Mouse (Mus musculus) liver, embryonic 14.5 days (tissue): ENCODE measurements around the gene Ssbp2. TPM values are rescaled to one million over a fixed set of nuclear protein-coding genes. Genes with fewer than 3 reads are reported as not detected.

ENCODE experiments used
- ATAC-seq: fragments of 200-750 bp; cut with Nextera tagmentation; 2 replicates; pipeline ENCODE4 v1.8.0; 2017; ENCODE audit warnings: moderate number of reproducible peaks, mild to moderate bottlenecking, moderate library complexity; ENCODE audit not compliant: insufficient read depth
- DNase-seq, 3 experiments: peaks; one replicate each; pipeline ENCODE4 v3.0.0-alpha.2; 2012 to 2013; ENCODE audit warnings: low read depth in 3 of 3, low spot score in 3 of 3
- H3K27ac ChIP-seq: fragments of 300-500 bp; sonication (generic); 2 replicates; pipeline ENCODE4 v1.5.1; 2014; ENCODE audit warnings: moderate library complexity, mild to moderate bottlenecking, control low read depth, inconsistent platforms
- H3K27me3 ChIP-seq: fragments of 300-500 bp; sonication (generic); 2 replicates; pipeline ENCODE4 v1.6.1; 2014; ENCODE audit warnings: mild to moderate bottlenecking, low read length, moderate library complexity; ENCODE audit not compliant: control insufficient read depth, insufficient read depth
- H3K36me3 ChIP-seq: fragments of 300-500 bp; sonication (generic); replicated peaks from 2 replicates; pipeline ENCODE4 v1.6.1; 2014; ENCODE audit warnings: low read depth; ENCODE audit not compliant: control insufficient read depth, insufficient read depth
- H3K4me1 ChIP-seq, 2 experiments: fragments of 200-500 bp in 1 of 2; fragments of 300-500 bp in 1 of 2; sonication (generic) in 1 of 2; replicated peaks; 2 replicates each; pipeline ENCODE4 v1.6.1; 2012 to 2014; ENCODE audit warnings: antibody characterized with exemption in 1 of 2, inconsistent platforms in 1 of 2, low read length in 1 of 2; ENCODE audit not compliant: control insufficient read depth in 2 of 2, insufficient read depth in 2 of 2
- H3K4me2 ChIP-seq: fragments of 300-500 bp; sonication (generic); 2 replicates; pipeline ENCODE4 v1.6.1; 2014; ENCODE audit warnings: low read depth, mild to moderate bottlenecking, control low read depth, moderate library complexity
- H3K4me3 ChIP-seq, 2 experiments: fragments of 200-500 bp in 1 of 2; fragments of 300-500 bp in 1 of 2; sonication (generic) in 1 of 2; 2 replicates each; pipeline ENCODE4 v1.5.1; 2012 to 2014; ENCODE audit warnings: low read depth in 2 of 2, low read length in 2 of 2, mild to moderate bottlenecking in 2 of 2, control low read depth in 1 of 2, inconsistent platforms in 1 of 2, moderate library complexity in 1 of 2; ENCODE audit not compliant: insufficient read depth in 1 of 2
- H3K9ac ChIP-seq: fragments of 300-500 bp; sonication (generic); replicated peaks from 2 replicates; pipeline ENCODE4 v1.6.1; 2014; ENCODE audit warnings: mild to moderate bottlenecking, control low read depth, moderate library complexity
- H3K9me3 ChIP-seq: fragments of 300-500 bp; sonication (generic); 2 replicates; pipeline ENCODE4 v1.6.1; 2016; ENCODE audit warnings: low read length, mixed read lengths; ENCODE audit not compliant: control insufficient read depth
- CTCF ChIP-seq: IDR thresholded peaks from 2 replicates; pipeline ENCODE4 v1.5.1; 2016; ENCODE audit warnings: antibody characterized with exemption, low read depth, control low read depth
- EP300 ChIP-seq: IDR thresholded peaks from 2 replicates; pipeline ENCODE4 v1.6.1; 2016; ENCODE audit warnings: antibody characterized with exemption, low read depth
- WGBS: fragments of 180-500 bp; shearing (Covaris S2); extraction: QIAGEN DNeasy Blood & Tissue Kit; methylation state at CpG from one replicate; pipeline ENCODE4 v1.1.7; 2014; ENCODE audit not compliant: insufficient replicate concordance; 5-methylcytosine and 5-hydroxymethylcytosine counted together
- polyA plus RNA-seq, 2 experiments: library from polyadenylated mRNA; depleted of rRNA in 1 of 2; stranded (reverse) in 1 of 2; unstranded in 1 of 2; fragments of >200 nt; fragmentation: Nextera tagmentation in 1 of 2; extraction: Ambion mirVana in 1 of 2; gene quantifications; 2 replicates each; pipeline versions ENCODE4 v1.2.1 to v1.2.3; 2012 to 2014

The Ssbp2 gene
- polyA plus RNA-seq, 2 experiments, result 23.7 to 43.0 TPM

- Histone ChIP-seq H3K4me3 (no peak overlapping the region), H3K36me3 (no peaks in the 10 kb centered on the region), H3K9ac (no peak overlapping the region), H3K27me3 (no peaks in the 10 kb centered on the region), H3K27ac (no peak overlapping the region), H3K9me3 (no peaks in the 10 kb centered on the region), H3K4me1 (no peaks in the 10 kb centered on the region), H3K4me2 (no peak overlapping the region)
- TF ChIP-seq EP300 (no peak), CTCF (no peak)
- DNase-seq (no peak), ATAC-seq (no peak)
- 80% methylated on average over 6 of the region's 6 CpGs for WGBS
Observed at GRCm38 (mm10) chr13:91564755-91565154, 104.7 kb downstream of the Ssbp2 start.

DNA sequence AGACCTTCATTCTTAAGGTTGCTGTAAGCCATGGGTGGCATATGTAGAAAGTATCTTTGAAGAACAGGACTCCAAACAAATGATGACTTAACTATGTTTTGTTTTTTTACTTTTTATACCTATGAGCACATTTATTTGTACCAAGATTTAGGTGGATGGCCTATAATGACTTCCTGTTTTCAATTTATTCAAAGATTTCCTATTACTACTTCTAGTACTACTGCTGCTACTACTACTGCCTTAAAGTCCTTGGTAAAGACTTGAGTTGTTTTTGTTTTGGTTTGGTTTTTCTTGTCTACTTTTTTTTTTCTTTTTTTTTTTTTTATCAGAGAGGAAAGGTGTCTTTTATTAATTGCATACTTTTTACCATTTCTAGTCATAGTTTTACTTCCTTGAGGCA is 121.4 kb downstream of the Ssbp2 start:
- ATAC-seq, result no peak
- H3K9ac ChIP-seq, result no peak overlapping the region
- no peak for TF ChIP-seq CTCF
- TF ChIP-seq EP300, result no peak

DNA sequence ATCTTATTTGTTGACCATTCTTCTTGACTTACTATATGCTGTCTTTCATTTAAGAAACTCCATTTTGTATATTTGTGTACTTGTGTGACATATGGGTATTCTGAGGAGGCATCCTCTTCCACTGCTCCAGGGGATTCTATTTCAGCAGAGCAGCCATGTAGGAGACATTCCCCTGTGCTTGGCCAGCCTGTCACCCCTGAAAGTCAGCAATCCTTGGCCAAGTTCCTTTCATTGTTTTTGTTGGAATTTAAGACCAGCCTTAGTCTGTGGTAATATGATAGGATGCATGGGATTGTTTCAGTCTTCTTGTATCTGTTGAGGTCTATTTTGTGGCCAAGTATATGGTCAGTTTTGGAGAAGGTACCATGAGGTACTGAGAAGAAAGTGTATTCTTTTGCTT is 122.1 kb downstream of the Ssbp2 start:
- no peak overlapping the region for H3K4me3 ChIP-seq
- no peaks in the 10 kb centered on the region for H3K27me3 ChIP-seq
- no peaks in the 10 kb centered on the region for H3K36me3 ChIP-seq
- H3K9ac ChIP-seq, result no peak overlapping the region
- no peak overlapping the region for H3K27ac ChIP-seq
- no peak for TF ChIP-seq EP300
- no peak for TF ChIP-seq CTCF
- no peak overlapping the region for H3K4me2 ChIP-seq
- ATAC-seq (no peak), DNase-seq (no peak)
- no peaks in the 10 kb centered on the region for H3K4me1 ChIP-seq
- no peaks in the 10 kb centered on the region for H3K9me3 ChIP-seq

More for the DNA sequence above, 121.4 kb downstream of the Ssbp2 start:
- Histone ChIP-seq H3K4me1 (no peaks in the 10 kb centered on the region), H3K27me3 (no peaks in the 10 kb centered on the region), H3K4me2 (no peak overlapping the region), H3K4me3 (no peak overlapping the region), H3K36me3 (no peaks in the 10 kb centered on the region), H3K27ac (no peak overlapping the region), H3K9me3 (no peaks in the 10 kb centered on the region)
- DNase-seq, result no peak

GRCm38 (mm10) chr13:91586368-91586767 is 126.3 kb downstream of the Ssbp2 start:
- H3K4me3 ChIP-seq, result no peak overlapping the region
- H3K27me3 ChIP-seq, result no peaks in the 10 kb centered on the region
- no peak overlapping the region for H3K27ac ChIP-seq
- no peak overlapping the region for H3K4me2 ChIP-seq
- no peak for DNase-seq
- 68% methylated on average over 5 of the region's 5 CpGs for WGBS
- no peaks in the 10 kb centered on the region for H3K36me3 ChIP-seq
- H3K4me1 ChIP-seq, result no peaks in the 10 kb centered on the region
- no peaks in the 10 kb centered on the region for H3K9me3 ChIP-seq
- TF ChIP-seq EP300, result no peak
- TF ChIP-seq CTCF, result 0 out of 2 replicates have a peak, but pooled peaks have one; percentile 21
- ATAC-seq, result no peak
- no peak overlapping the region for H3K9ac ChIP-seq

GRCm38 (mm10) chr13:91588475-91588874 is 128.4 kb downstream of the Ssbp2 start:
- Histone ChIP-seq H3K4me3 (no peak overlapping the region), H3K4me2 (no peak overlapping the region), H3K9ac (no peak overlapping the region), H3K9me3 (no peaks in the 10 kb centered on the region), H3K27ac (no peak overlapping the region), H3K36me3 (no peaks in the 10 kb centered on the region), H3K27me3 (no peaks in the 10 kb centered on the region), H3K4me1 (no peaks in the 10 kb centered on the region)
- 64% methylated on average over 2 of the region's 2 CpGs for WGBS
- ATAC-seq, result no peak
- no peak for TF ChIP-seq EP300
- TF ChIP-seq CTCF, result no peak
- DNase-seq, result no peak
